Mouse (Mus musculus) liver, embryonic 12.5 days (tissue): ENCODE measurements at regions not wholly inside any gene's neighbourhood (a gene's known extent, or its start where the extent isn't known, plus 50 kb on each side); places are given as distances from the start of the nearest gene placed in this dataset.

Source experiments
- ATAC-seq: fragments of 200-750 bp; cut with Nextera tagmentation; 2 replicates; pipeline ENCODE4 v1.8.0; 2017; ENCODE audit warnings: moderate number of reproducible peaks, mild to moderate bottlenecking, moderate library complexity
- H3K27ac ChIP-seq: fragments of 300-500 bp; sonication (generic); 2 replicates; pipeline ENCODE4 v1.5.1; 2016; ENCODE audit warnings: mild to moderate bottlenecking
- H3K27me3 ChIP-seq: fragments of 300-500 bp; sonication (generic); replicated peaks from 2 replicates; pipeline ENCODE4 v1.6.1; 2016; ENCODE audit warnings: mild to moderate bottlenecking, moderate library complexity
- H3K36me3 ChIP-seq: fragments of 300-500 bp; sonication (generic); 2 replicates; pipeline ENCODE4 v1.6.1; 2016; ENCODE audit warnings: mild to moderate bottlenecking, moderate library complexity
- H3K4me1 ChIP-seq: fragments of 300-500 bp; sonication (generic); 2 replicates; pipeline ENCODE4 v1.6.1; 2016
- H3K4me2 ChIP-seq: fragments of 300-500 bp; sonication (generic); 2 replicates; pipeline ENCODE4 v1.6.1; 2016; ENCODE audit warnings: mild to moderate bottlenecking, moderate library complexity
- H3K4me3 ChIP-seq: fragments of 300-500 bp; sonication (generic); 2 replicates; pipeline ENCODE4 v1.5.1; 2016; ENCODE audit warnings: mild to moderate bottlenecking, moderate library complexity
- H3K9ac ChIP-seq: fragments of 300-500 bp; sonication (generic); 2 replicates; pipeline ENCODE4 v1.6.1; 2016; ENCODE audit warnings: mild to moderate bottlenecking, moderate library complexity
- H3K9me3 ChIP-seq: fragments of 300-500 bp; sonication (generic); replicated peaks from 2 replicates; pipeline ENCODE4 v1.6.1; 2016; ENCODE audit warnings: mild to moderate bottlenecking, moderate library complexity
- WGBS: fragments of 180-500 bp; shearing (Covaris S2); methylation state at CpG from one replicate; pipeline ENCODE4 v1.1.7; 2016; ENCODE audit not compliant: insufficient replicate concordance; 5-methylcytosine and 5-hydroxymethylcytosine counted together

GRCm38 (mm10) chr13:84059661-84060452 is 162.2 kb upstream of the Tmem161b start:
- Histone ChIP-seq H3K4me2 (no peak overlapping the region), H3K36me3 (no peaks in the 10 kb centered on the region), H3K4me1 (no peaks in the 10 kb centered on the region), H3K9me3 (no peaks in the 10 kb centered on the region), H3K27ac (no peak overlapping the region), H3K27me3 (peaks cover 12% of the 10 kb centered on the region; the same call in 1 of the 2 replicates), H3K4me3 (no peak overlapping the region), H3K9ac (no peak overlapping the region)
- WGBS = 25% methylated on average over 5 of the region's 5 CpGs
- ATAC-seq = no peak

- Histone ChIP-seq H3K36me3 (no peaks in the 10 kb centered on the region), H3K4me2 (no peak overlapping the region), H3K9me3 (no peaks in the 10 kb centered on the region), H3K9ac (no peak overlapping the region), H3K4me1 (no peaks in the 10 kb centered on the region), H3K4me3 (no peak overlapping the region), H3K27me3 (peaks cover 12% of the 10 kb centered on the region; the same call in 1 of the 2 replicates), H3K27ac (no peak overlapping the region)
- WGBS = 59% methylated on average over 3 of the region's 3 CpGs
- no peak for ATAC-seq
These were observed 161.7 kb upstream of the Tmem161b start for GRCm38 (mm10) chr13:84060453-84060834.

- Histone ChIP-seq H3K27ac (no peak overlapping the region), H3K4me3 (no peak overlapping the region), H3K36me3 (no peaks in the 10 kb centered on the region), H3K9ac (no peak overlapping the region), H3K9me3 (no peaks in the 10 kb centered on the region), H3K4me2 (no peak overlapping the region), H3K27me3 (peaks cover 12% of the 10 kb centered on the region; the same call in 1 of the 2 replicates), H3K4me1 (no peaks in the 10 kb centered on the region)
- WGBS = 73% methylated on average over 3 of the region's 3 CpGs
- ATAC-seq = no peak
These were observed 161.2 kb upstream of the Tmem161b start for GRCm38 (mm10) chr13:84060906-84061305.

GRCm38 (mm10) chr13:84061820-84062480 is 160.1 kb upstream of the Tmem161b start:
- H3K36me3 ChIP-seq = no peaks in the 10 kb centered on the region
- no peak overlapping the region for H3K9ac ChIP-seq
- H3K9me3 ChIP-seq = no peaks in the 10 kb centered on the region
- H3K27ac ChIP-seq = no peak overlapping the region
- no peak for ATAC-seq
- no peak overlapping the region for H3K4me3 ChIP-seq
- 33% methylated on average over 7 of the region's 7 CpGs for WGBS
- peaks cover 12% of the 10 kb centered on the region; the same call in 1 of the 2 replicates for H3K27me3 ChIP-seq
- no peak overlapping the region for H3K4me2 ChIP-seq
- no peaks in the 10 kb centered on the region for H3K4me1 ChIP-seq

- H3K9me3 ChIP-seq = no peaks in the 10 kb centered on the region
- no peak overlapping the region for H3K27ac ChIP-seq
- no peak overlapping the region for H3K4me2 ChIP-seq
- 65% methylated on average over 2 of the region's 2 CpGs for WGBS
- no peak for ATAC-seq
- H3K36me3 ChIP-seq = no peaks in the 10 kb centered on the region
- peaks cover 12% of the 10 kb centered on the region; the same call in 1 of the 2 replicates for H3K27me3 ChIP-seq
- H3K9ac ChIP-seq = no peak overlapping the region
- H3K4me1 ChIP-seq = no peaks in the 10 kb centered on the region
- no peak overlapping the region for H3K4me3 ChIP-seq
These were observed 159.5 kb upstream of the Tmem161b start for GRCm38 (mm10) chr13:84062616-84063015.

- H3K36me3 ChIP-seq = no peaks in the 10 kb centered on the region
- ATAC-seq = no peak
- H3K4me1 ChIP-seq = no peaks in the 10 kb centered on the region
- no peak overlapping the region for H3K4me3 ChIP-seq
- no peak overlapping the region for H3K9ac ChIP-seq
- no peak overlapping the region for H3K4me2 ChIP-seq
- H3K9me3 ChIP-seq = no peaks in the 10 kb centered on the region
- no peak overlapping the region for H3K27ac ChIP-seq
- 37% methylated on average over 2 of the region's 2 CpGs for WGBS
- peaks cover 12% of the 10 kb centered on the region; the same call in 1 of the 2 replicates for H3K27me3 ChIP-seq
These were observed 158.7 kb upstream of the Tmem161b start for GRCm38 (mm10) chr13:84063406-84063805.

GRCm38 (mm10) chr13:84064291-84064940 is 157.7 kb upstream of the Tmem161b start:
- no peak for ATAC-seq
- H3K36me3 ChIP-seq = no peaks in the 10 kb centered on the region
- H3K4me2 ChIP-seq = no peak overlapping the region
- no peak overlapping the region for H3K9ac ChIP-seq
- no peak overlapping the region for H3K4me3 ChIP-seq
- H3K4me1 ChIP-seq = no peaks in the 10 kb centered on the region
- H3K27me3 ChIP-seq = peaks cover 7% of the 10 kb centered on the region; the same call in 1 of the 2 replicates
- 57% methylated on average over 5 of the region's 5 CpGs for WGBS
- no peak overlapping the region for H3K27ac ChIP-seq
- no peaks in the 10 kb centered on the region for H3K9me3 ChIP-seq

GRCm38 (mm10) chr13:84065256-84065898 is 156.7 kb upstream of the Tmem161b start:
- no peak for ATAC-seq
- Histone ChIP-seq H3K9ac (no peak overlapping the region), H3K27ac (no peak overlapping the region), H3K27me3 (peaks cover under 1% of the 10 kb centered on the region; the same call in 1 of the 2 replicates), H3K4me1 (no peaks in the 10 kb centered on the region), H3K9me3 (no peaks in the 10 kb centered on the region), H3K4me3 (no peak overlapping the region), H3K36me3 (no peaks in the 10 kb centered on the region), H3K4me2 (no peak overlapping the region)
- WGBS = 54% methylated on average over 8 of the region's 8 CpGs

GRCm38 (mm10) chr13:84066211-84066959 is 155.7 kb upstream of the Tmem161b start:
- H3K4me2 ChIP-seq = no peak overlapping the region
- H3K9me3 ChIP-seq = no peaks in the 10 kb centered on the region
- 57% methylated on average over 15 of the region's 15 CpGs for WGBS
- no peaks in the 10 kb centered on the region for H3K36me3 ChIP-seq
- no peak overlapping the region for H3K4me3 ChIP-seq
- ATAC-seq = no peak
- H3K9ac ChIP-seq = no peak overlapping the region
- no peak overlapping the region for H3K27ac ChIP-seq
- no peaks in the 10 kb centered on the region for H3K4me1 ChIP-seq
- H3K27me3 ChIP-seq = no peaks in the 10 kb centered on the region; the same call in 1 of the 2 replicates

GRCm38 (mm10) chr13:84066960-84067665 is 155.0 kb upstream of the Tmem161b start:
- no peak overlapping the region for H3K4me3 ChIP-seq
- H3K9ac ChIP-seq = no peak overlapping the region
- H3K4me1 ChIP-seq = no peaks in the 10 kb centered on the region
- 63% methylated on average over 4 of the region's 4 CpGs for WGBS
- H3K27me3 ChIP-seq = no peaks in the 10 kb centered on the region; the same call in 1 of the 2 replicates
- H3K4me2 ChIP-seq = no peak overlapping the region
- H3K27ac ChIP-seq = no peak overlapping the region
- no peaks in the 10 kb centered on the region for H3K36me3 ChIP-seq
- no peak for ATAC-seq
- no peaks in the 10 kb centered on the region for H3K9me3 ChIP-seq

- no peak overlapping the region for H3K27ac ChIP-seq
- H3K4me1 ChIP-seq = no peaks in the 10 kb centered on the region
- no peak for ATAC-seq
- H3K36me3 ChIP-seq = no peaks in the 10 kb centered on the region
- no peak overlapping the region for H3K4me3 ChIP-seq
- no peak overlapping the region for H3K4me2 ChIP-seq
- 73% methylated on average over 1 of the region's 1 CpGs for WGBS
- no peak overlapping the region for H3K9ac ChIP-seq
- H3K9me3 ChIP-seq = no peaks in the 10 kb centered on the region
- no peaks in the 10 kb centered on the region for H3K27me3 ChIP-seq
These were observed 153.7 kb upstream of the Tmem161b start for GRCm38 (mm10) chr13:84068365-84068764.
